Mouse (Mus musculus) frontal cortex, postnatal 36 days (tissue): ENCODE measurements around the gene Gm3147.
"Not testable (repeated sequence)": the region's sequence is repeated elsewhere in the genome, so short reads cannot be mapped to it uniquely, and the experiment has no call there.

Experiments used
- DNase-seq, 2 experiments: peaks; one replicate each; pipeline ENCODE4 v3.0.0; 2022; ENCODE audit warnings: low spot score in 2 of 2

Gene Gm3147

GRCm38 (mm10) chr5:94616242-94616641 is at the start of gene Gm3147:
Gm3147 (minus strand) TSS chr5:94616342.
- DNase-seq = not testable (repeated sequence)

- DNase-seq = not testable (repeated sequence)
Measured at GRCm38 (mm10) chr5:94648082-94648481, 31.9 kb upstream of the Gm3147 start, which contains the start of gene Gm6205. Gm6205 (plus strand) TSS chr5:94648382.

GRCm38 (mm10) chr5:94623679-94624078 is 7.5 kb upstream of the Gm3147 start, which contains the start of gene Gm6509:
Gm6509 (plus strand) TSS chr5:94623979.
- not testable (repeated sequence) for DNase-seq
